1 mouse cellular context compared by ENCODE assay signal in genomic region chr6:88465181-88465920, GRCm38 (mm10).
TF ChIP-seq lines count a peak whose summit lies in the region.

TSS of gene Ruvbl1 (plus strand) at chr6:88465409.

TF ChIP-seq in CH12.LX, 34 proteins besides CTCF, POLR2A, EP300 and RAD21 (continued from another document):
- peak; percentile 87 for TF ChIP-seq HCFC1 (IDR thresholded peaks at IDR 0.05; ENCODE audit: low read depth, low read length)
- no peak for TF ChIP-seq BHLHE40 (IDR thresholded peaks at IDR 0.05; ENCODE audit: low read depth, low read length)
- peak; percentile 79; the same call in 1 of the 2 replicates for TF ChIP-seq KAT2A (IDR thresholded peaks at IDR 0.05; ENCODE audit: insufficient replicate concordance, low read length)
- no peak for TF ChIP-seq ETS1 (conservative IDR thresholded peaks at IDR 0.05; ENCODE audit: low read depth, low read length)
- peak; percentile 7; the same call in 1 of the 2 replicates for TF ChIP-seq GABPA (IDR thresholded peaks at IDR 0.05; ENCODE audit: insufficient replicate concordance, low read depth, low read length)
- no peak for TF ChIP-seq JUN (IDR thresholded peaks at IDR 0.05; ENCODE audit: insufficient read depth, low read depth, low read length)
- TF ChIP-seq ELF1 (IDR thresholded peaks at IDR 0.05; ENCODE audit: low read depth, low read length) = peak; percentile 80
- TF ChIP-seq PAX5 (IDR thresholded peaks at IDR 0.05; ENCODE audit: low read length) = peak; percentile 94
- peak; percentile 82 for TF ChIP-seq IRF4 (IDR thresholded peaks at IDR 0.05; ENCODE audit: low read depth, low read length)
- TF ChIP-seq MYC (IDR thresholded peaks at IDR 0.05; ENCODE audit: low read depth, low read length) = peak; percentile 95
- TF ChIP-seq POLR2AphosphoS2 (IDR thresholded peaks at IDR 0.05; ENCODE audit: low read depth, low read length) = no peak
